Mouse (Mus musculus): Measurements from ENCODE around the gene Lmnb2.

- TF ChIP-seq EP300 (IDR thresholded peaks at IDR 0.05) (no peak), CTCF (IDR thresholded peaks at IDR 0.05) (peak; percentile 20)
These were observed 61.8 kb downstream of the Lmnb2 start for GRCm38 (mm10) chr10:80856267-80856666.

All from lung, postnatal 0 days (tissue).